ENCODE assay signal across 30 mouse cellular contexts in genomic region chr12:31625016-31625415, GRCm38 (mm10).
"Had no signal": no experiment of that assay in that cellular context is flagged by ENCODE, and none has a peak within 500 bp of the region (broad histone marks: within the 10 kb centered on the region; RNA-seq: fewer than 3 reads in every experiment).

No protein-coding gene starts in this region.

- H3K36me3 ChIP-seq: midbrain, embryonic 10.5 days had no signal

- DNase-seq: liver; liver, embryonic 13.5 days; liver, postnatal 0 days; lung, adult 18-20 months; lung, adult 2 months; lung, embryonic 14.5 days; lung, postnatal 10 days; lung, postnatal 14 days; lung, postnatal 36 days; lung, postnatal 4 days; midbrain, embryonic 14.5 days had no signal

- H3K27me3 ChIP-seq: limb, embryonic 12.5 days; limb, embryonic 13.5 days; limb, embryonic 15.5 days; liver, embryonic 12.5 days; liver, embryonic 13.5 days; liver, embryonic 15.5 days; lung, embryonic 15.5 days; megakaryocyte, embryonic 14.5 days; midbrain, embryonic 12.5 days; midbrain, embryonic 13.5 days; midbrain, embryonic 15.5 days; neural tube, embryonic 12.5 days had no signal

- H3K9me3 ChIP-seq: limb, embryonic 10.5 days; limb, embryonic 12.5 days; limb, embryonic 13.5 days; limb, embryonic 15.5 days; liver, embryonic 12.5 days; liver, embryonic 13.5 days; liver, embryonic 15.5 days; lung, embryonic 15.5 days; megakaryocyte, embryonic 14.5 days; midbrain, embryonic 10.5 days; midbrain, embryonic 12.5 days; midbrain, embryonic 13.5 days; midbrain, embryonic 15.5 days; neural tube, embryonic 12.5 days had no signal

- H3K9ac ChIP-seq: limb, embryonic 12.5 days; limb, embryonic 13.5 days; limb, embryonic 15.5 days; liver, embryonic 12.5 days; liver, embryonic 13.5 days; liver, embryonic 14.5 days; liver, embryonic 15.5 days; liver, postnatal 0 days; lung, embryonic 14.5 days; lung, embryonic 15.5 days; midbrain, embryonic 12.5 days; midbrain, embryonic 13.5 days; midbrain, embryonic 15.5 days; neural tube, embryonic 12.5 days had no signal

- H3K27ac ChIP-seq: limb, embryonic 10.5 days; limb, embryonic 12.5 days; limb, embryonic 13.5 days; limb, embryonic 15.5 days; liver, embryonic 12.5 days; liver, embryonic 13.5 days; liver, embryonic 14.5 days; liver, embryonic 15.5 days; lung, embryonic 15.5 days; macrophage; midbrain, embryonic 10.5 days; midbrain, embryonic 12.5 days; midbrain, embryonic 13.5 days; midbrain, embryonic 15.5 days; neural tube, embryonic 12.5 days had no signal

- ATAC-seq: liver, embryonic 12.5 days; liver, postnatal 0 days; lung, postnatal 0 days; midbrain, embryonic 13.5 days; midbrain, embryonic 15.5 days had no signal

- H3K4me3 ChIP-seq: limb, embryonic 10.5 days; limb, embryonic 12.5 days; limb, embryonic 13.5 days; limb, embryonic 15.5 days; liver, embryonic 12.5 days; liver, embryonic 13.5 days; liver, embryonic 15.5 days; lung, embryonic 15.5 days; megakaryocyte, embryonic 14.5 days; midbrain, embryonic 10.5 days; midbrain, embryonic 12.5 days; midbrain, embryonic 13.5 days; midbrain, embryonic 15.5 days; myocyte; neural tube, embryonic 12.5 days had no signal

- H3K4me2 ChIP-seq: limb, embryonic 12.5 days; limb, embryonic 13.5 days; limb, embryonic 15.5 days; liver, embryonic 11.5 days; liver, embryonic 12.5 days; liver, embryonic 13.5 days; liver, embryonic 15.5 days; lung, embryonic 14.5 days; lung, embryonic 15.5 days; midbrain, embryonic 11.5 days; midbrain, embryonic 12.5 days; midbrain, embryonic 13.5 days; midbrain, embryonic 15.5 days; neural tube, embryonic 12.5 days had no signal

- H3K4me1 ChIP-seq: limb, embryonic 10.5 days; limb, embryonic 12.5 days; limb, embryonic 13.5 days; limb, embryonic 15.5 days; liver, embryonic 12.5 days; liver, embryonic 13.5 days; liver, embryonic 15.5 days; lung, embryonic 15.5 days; midbrain, embryonic 10.5 days; midbrain, embryonic 12.5 days; midbrain, embryonic 15.5 days; neural tube, embryonic 12.5 days had no signal
